Mouse (Mus musculus): Measurements from ENCODE around the gene Osbpl9. TPM values are rescaled to one million over a fixed set of nuclear protein-coding genes. Genes with fewer than 3 reads are reported as not detected.

Gene Osbpl9
- total and polyA plus RNA-seq, 3 experiments = 55.5 to 73.5 (median 59.2) TPM

- in situ Hi-C loops (cut with MboI; ENCODE audit: low pct_ligation_motif_present, low pct_unique_long_range_greater_than_20kb, low sequenced_read_pairs) (no loop called here), dilution Hi-C loops (cut with MboI; ENCODE audit: extremely low pct_ligation_motif_present, extremely low pct_unique_long_range_greater_than_20kb, low sequenced_read_pairs) (no loop called here)
- no peak for DNase-seq (ENCODE audit: extremely low read depth)
- Histone ChIP-seq H3K4me1 (ENCODE audit: control insufficient read depth in 1 of 2, insufficient read depth in 2 of 2) (peaks cover 12 to 56% of the 10 kb centered on the region in 2 experiments), H3K9ac (ENCODE audit: insufficient read depth, low read depth) (no peak overlapping the region), H3K36me3 (replicated peaks in 1 of 2; ENCODE audit: control insufficient read depth in 1 of 2, insufficient read depth in 1 of 2, low read length in 1 of 2) (peaks cover 7 to 22% of the 10 kb centered on the region in 2 experiments), H3K27me3 (replicated peaks) (no peaks in the 10 kb centered on the region), H3K27ac (ENCODE audit: insufficient read depth, low read depth) (no peak overlapping the region), H3K9me3 (replicated peaks; ENCODE audit: low read length) (no peaks in the 10 kb centered on the region), H3K4me3 (replicated peaks in 1 of 3; ENCODE audit: low read depth in 2 of 3, low read length in 2 of 3, poor library complexity in 1 of 3) (no peak overlapping the region), H3K79me2 (replicated peaks; ENCODE audit: control insufficient read depth, extremely low read depth, insufficient read depth, poor library complexity, severe bottlenecking) (peaks cover 22% of the 10 kb centered on the region), H3K4me2 (ENCODE audit: insufficient read depth, low read depth, poor library complexity, severe bottlenecking) (peak overlapping the region; percentile 16; the same call in 1 of the 2 replicates)
- TF ChIP-seq SIN3A (IDR thresholded peaks at IDR 0.05; ENCODE audit: low read length) (0 out of 2 replicates have a peak, but pooled peaks have one; percentile 24), E2F4 (IDR thresholded peaks at IDR 0.05; ENCODE audit: insufficient replicate concordance, low read depth, low read length) (no peak)
Observed at GRCm38 (mm10) chr4:109103145-109103883, 98.8 kb downstream of the Osbpl9 start.

GRCm38 (mm10) chr4:109102574-109102973, 99.5 kb downstream of the Osbpl9 start:
- DNase-seq (ENCODE audit: extremely low read depth) = no peak
- dilution Hi-C loops (cut with MboI; ENCODE audit: extremely low pct_ligation_motif_present, extremely low pct_unique_long_range_greater_than_20kb, low sequenced_read_pairs) = no loop called here
- TF ChIP-seq MYC (IDR thresholded peaks at IDR 0.05; ENCODE audit: low read depth, low read length) (no peak), PAX5 (IDR thresholded peaks at IDR 0.05; ENCODE audit: low read length) (no peak), SMC3 (IDR thresholded peaks at IDR 0.05; ENCODE audit: low read depth, low read length) (no peak), USF1 (IDR thresholded peaks at IDR 0.05; ENCODE audit: low read depth, low read length) (no peak), MAFK (IDR thresholded peaks at IDR 0.05; ENCODE audit: insufficient replicate concordance, low read length) (no peak), RCOR1 (conservative IDR thresholded peaks at IDR 0.05; ENCODE audit: low read depth, low read length) (no peak), TBP (conservative IDR thresholded peaks at IDR 0.05; ENCODE audit: low read depth, low read length) (no peak), USF2 (conservative IDR thresholded peaks at IDR 0.05; ENCODE audit: low read depth, low read length) (no peak), MAX (IDR thresholded peaks at IDR 0.05; ENCODE audit: low read length) (no peak), CTCF (conservative IDR thresholded peaks at IDR 0.05 in 1 of 2, IDR thresholded peaks at IDR 0.05 in 1 of 2; ENCODE audit: low read depth in 2 of 2, low read length in 2 of 2) (no peak), POLR2AphosphoS2 (IDR thresholded peaks at IDR 0.05; ENCODE audit: low read depth, low read length) (no peak), TCF12 (IDR thresholded peaks at IDR 0.05; ENCODE audit: low read depth, low read length) (no peak), POLR2A (IDR thresholded peaks at IDR 0.05; ENCODE audit: low read depth, low read length) (no peak), SIN3A (IDR thresholded peaks at IDR 0.05; ENCODE audit: low read length) (no peak), ETS1 (conservative IDR thresholded peaks at IDR 0.05; ENCODE audit: low read depth, low read length) (no peak)

More at GRCm38 (mm10) chr4:109102574-109102973, 99.5 kb downstream of the Osbpl9 start:
- H3K79me2 ChIP-seq (replicated peaks; ENCODE audit: control insufficient read depth, extremely low read depth, insufficient read depth, poor library complexity, severe bottlenecking) = peaks cover 19% of the 10 kb centered on the region
- H3K9me3 ChIP-seq (replicated peaks; ENCODE audit: low read length) = no peaks in the 10 kb centered on the region
- H3K36me3 ChIP-seq (replicated peaks in 1 of 2; ENCODE audit: control insufficient read depth in 1 of 2, insufficient read depth in 1 of 2, low read length in 1 of 2) = peaks cover 7 to 26% of the 10 kb centered on the region in 2 experiments
- in situ Hi-C loops (cut with MboI; ENCODE audit: low pct_ligation_motif_present, low pct_unique_long_range_greater_than_20kb, low sequenced_read_pairs) = no loop called here
- no peak overlapping the region for H3K4me2 ChIP-seq (ENCODE audit: insufficient read depth, low read depth, poor library complexity, severe bottlenecking)
- H3K27me3 ChIP-seq (replicated peaks) = no peaks in the 10 kb centered on the region
- no peak overlapping the region for H3K4me3 ChIP-seq (replicated peaks in 1 of 3; ENCODE audit: low read depth in 2 of 3, low read length in 2 of 3, poor library complexity in 1 of 3)
- no peak overlapping the region for H3K27ac ChIP-seq (ENCODE audit: insufficient read depth, low read depth)
- no peak overlapping the region for H3K9ac ChIP-seq (ENCODE audit: insufficient read depth, low read depth)
- H3K4me1 ChIP-seq (ENCODE audit: control insufficient read depth in 1 of 2, insufficient read depth in 2 of 2) = peaks cover 12 to 48% of the 10 kb centered on the region in 2 experiments

All from CH12.LX (cell line).